Mouse (Mus musculus) brain, embryonic 14.5 days (tissue): ENCODE measurements at regions not wholly inside any gene's neighbourhood (a gene's known extent, or its start where the extent isn't known, plus 50 kb on each side); places are given as distances from the start of the nearest gene placed in this dataset.

Source experiments
- CTCF ChIP-seq: fragments of 200-500 bp; IDR thresholded peaks from 2 replicates; pipeline ENCODE4 v1.5.1; 2012; ENCODE audit warnings: inconsistent platforms, mild to moderate bottlenecking, moderate library complexity, borderline replicate concordance; ENCODE audit not compliant: insufficient read depth, insufficient read length; ENCODE audit errors: extremely low read depth
- POLR2A ChIP-seq: fragments of 200-500 bp; IDR thresholded peaks from 2 replicates; pipeline ENCODE4 v1.6.1; 2012; ENCODE audit warnings: mild to moderate bottlenecking, inconsistent platforms, borderline replicate concordance; ENCODE audit not compliant: poor library complexity, insufficient read depth, insufficient read length, severe bottlenecking; ENCODE audit errors: extremely low read depth

- TF ChIP-seq CTCF (no peak), POLR2A (no peak)
Measured at GRCm38 (mm10) chr1:57272593-57272992, 104.8 kb upstream of the 1700066M21Rik start.
